Mouse (Mus musculus) MEL (cell line): ENCODE measurements around the gene Masp1.

Experiments used
- CTCF ChIP-seq, 3 experiments: IDR thresholded peaks in 2 of 3; conservative IDR thresholded peaks in 1 of 3; 2 replicates each; pipeline ENCODE4 v1.5.1; 2011 to 2012; ENCODE audit warnings: low read length in 3 of 3, low read depth in 2 of 3, mild to moderate bottlenecking in 2 of 3, improper control_type of control experiment in 1 of 3, inconsistent platforms in 1 of 3, mixed read lengths in 1 of 3, moderate library complexity in 1 of 3; ENCODE audit not compliant: control insufficient read depth in 1 of 3, insufficient read depth in 1 of 3, poor library complexity in 1 of 3, severe bottlenecking in 1 of 3
- MEF2A ChIP-seq: IDR thresholded peaks from 2 replicates; pipeline ENCODE4 v1.6.1; 2014; ENCODE audit warnings: low read depth, mild to moderate bottlenecking, inconsistent platforms, low read length, improper control_type of control experiment; ENCODE audit not compliant: poor library complexity, insufficient replicate concordance, severe bottlenecking; ENCODE audit errors: extremely low read depth

DNA sequence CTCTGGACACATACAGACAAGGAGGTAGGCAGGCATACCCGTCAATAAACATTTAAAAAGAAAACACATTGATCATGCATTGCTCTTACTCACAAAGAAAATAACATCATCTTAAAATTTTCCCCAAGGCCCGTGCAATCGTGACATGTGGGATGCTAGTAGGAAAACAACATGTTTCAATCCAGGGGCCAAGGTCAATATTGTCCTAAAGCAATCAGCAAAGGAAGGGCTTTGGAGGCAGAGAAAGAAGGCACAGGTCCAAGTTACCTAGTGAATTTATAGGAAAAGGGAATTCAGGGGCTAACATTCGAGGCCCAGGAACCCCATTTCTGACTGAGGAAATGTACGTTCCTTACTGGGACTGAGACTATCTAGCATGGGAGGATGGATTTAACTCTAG is 3.4 kb downstream of the Masp1 start:
- TF ChIP-seq MEF2A, result no peak
- TF ChIP-seq CTCF (IDR thresholded peaks at IDR 0.05 in 2 of 3, conservative IDR thresholded peaks at IDR 0.05 in 1 of 3; ENCODE audit: control insufficient read depth in 1 of 3, insufficient read depth in 1 of 3, low read depth in 2 of 3, low read length in 3 of 3, poor library complexity in 1 of 3, severe bottlenecking in 1 of 3), result no peak
